Mouse (Mus musculus): Measurements from ENCODE around the gene Hist3h2ba.

GRCm38 (mm10) chr11:58917745-58918366 is 30.9 kb upstream of the Hist3h2ba start, which contains the start of gene Btnl10:
- TF ChIP-seq POLR2A (IDR thresholded peaks at IDR 0.05; ENCODE audit: extremely low read depth, insufficient read depth, low read length) (no peak), CTCF (IDR thresholded peaks at IDR 0.05; ENCODE audit: extremely low read depth, insufficient read depth, low read length) (no peak)
